Comparison of ENCODE assay signal across 9 mouse cellular contexts in genomic region chr9:57935683-57936437, GRCm38 (mm10). TPM values are rescaled to one million over a fixed set of nuclear protein-coding genes. Genes with fewer than 3 reads are reported as not detected.
A peak's percentile ranks its signal among the peaks of the same experiment; 100 is the strongest.
DNase-seq lines count a peak whose midpoint lies in the region; ATAC-seq and TF ChIP-seq lines count a peak whose summit lies in the region.
"Had no signal": no experiment of that assay in that cellular context is flagged by ENCODE, and none has a peak within 500 bp of the region (broad histone marks: within the 10 kb centered on the region; RNA-seq: fewer than 3 reads in every experiment).

No protein-coding gene starts in this region.

- ATAC-seq in cerebellum, adult (ENCODE audit: insufficient number of reproducible peaks, low FRiP score, low TSS enrichment): no peak
- ATAC-seq in midbrain, postnatal 0 days (ENCODE audit: low FRiP score): 0 out of 2 replicates have a peak, but pooled peaks have one; percentile 35

- H3K4me1 ChIP-seq in midbrain, postnatal 0 days (ENCODE audit: insufficient read depth, low read length): no peaks in the 10 kb centered on the region; the same call in 1 of the 2 replicates

- peak; percentile 90 for DNase-seq in cerebellum, adult 11 months
- DNase-seq in adrenal gland, adult (ENCODE audit: inconsistent age in 2 of 2, low spot score in 1 of 2): peak; percentile 86 to 95
- DNase-seq in embryo, embryonic 10.5 days (ENCODE audit: low spot score): peak; percentile 90
- peak; percentile 93 for DNase-seq in heart, postnatal 4 days
- DNase-seq in layer of hippocampus, postnatal 25 days (ENCODE audit: extremely low spot score in 1 of 2, low spot score in 1 of 2): peak; percentile 76 to 98
- DNase-seq in midbrain, postnatal 0 days (ENCODE audit: low spot score): peak; percentile 85
- DNase-seq in spleen, postnatal 36 days (ENCODE audit: low spot score in 2 of 2): peak; percentile 79 to 82

- no peak overlapping the region for H3K9ac ChIP-seq in midbrain, postnatal 0 days (replicated peaks; ENCODE audit: low read length, poor library complexity, severe bottlenecking)
- H3K9ac ChIP-seq: limb, embryonic 13.5 days had no signal

- no peak overlapping the region for H3K27ac ChIP-seq in midbrain, postnatal 0 days (ENCODE audit: low read depth, low read length)
- H3K27ac ChIP-seq: limb, embryonic 13.5 days had no signal

- peak; percentile 94 for TF ChIP-seq CTCF in midbrain, postnatal 0 days (IDR thresholded peaks at IDR 0.05)

- H3K4me3 ChIP-seq in midbrain, postnatal 0 days (ENCODE audit: low read depth, low read length): no peak overlapping the region
- H3K4me3 ChIP-seq: limb, embryonic 13.5 days had no signal

- 30% methylated on average over 6 of the region's 6 CpGs for WGBS in midbrain, postnatal 0 days

- H3K4me2 ChIP-seq in midbrain, postnatal 0 days (ENCODE audit: low read depth, low read length, poor library complexity, severe bottlenecking): no peak overlapping the region
- H3K4me2 ChIP-seq: limb, embryonic 13.5 days had no signal

- no peaks in the 10 kb centered on the region for H3K9me3 ChIP-seq in midbrain, postnatal 0 days (ENCODE audit: low read length)
- H3K9me3 ChIP-seq: limb, embryonic 13.5 days had no signal

- no peaks in the 10 kb centered on the region for H3K27me3 ChIP-seq in midbrain, postnatal 0 days (ENCODE audit: insufficient read depth, low read length)

- no peaks in the 10 kb centered on the region for H3K36me3 ChIP-seq in midbrain, postnatal 0 days (ENCODE audit: insufficient read depth, low read length)

RNA-seq across cellular contexts. Expression of gene Sema7a, which starts 4.1 kb away (rescaled TPM):
- 10 to 100 TPM; 26.0 to 30.1 TPM for total RNA-seq in heart, postnatal 4 days (2021)
- total RNA-seq in layer of hippocampus, postnatal 25 days (2021): 10 to 100 TPM; 83.9 to 92.6 TPM
- 42.3 and 49.5 TPM in 2 replicates for total RNA-seq in midbrain, postnatal 0 days (2014; rRNA removed)
- polyA plus RNA-seq in midbrain, postnatal 0 days (2015; fragmentation: Nextera tagmentation; extraction: Ambion mirVana): 3.2 and 3.6 TPM in 2 replicates

RNA-seq across cellular contexts. Expression of gene Ubl7, which starts 25.1 kb away (rescaled TPM):
- 10 to 100 TPM; 66.3 to 66.5 TPM for total RNA-seq in heart, postnatal 4 days (2021)
- 100 to 1,000 TPM; 100 to 101 TPM for total RNA-seq in layer of hippocampus, postnatal 25 days (2021)
- total RNA-seq in midbrain, postnatal 0 days (2014; rRNA removed): 103 and 132 TPM in 2 replicates
- 161 and 169 TPM in 2 replicates for polyA plus RNA-seq in midbrain, postnatal 0 days (2015; fragmentation: Nextera tagmentation; extraction: Ambion mirVana)
